Mouse (Mus musculus) cortical plate, adult 2 months (tissue): Measurements from ENCODE around the gene Fbxw15.

Experiments
- CTCF ChIP-seq: fragments of 200-500 bp; IDR thresholded peaks from 2 replicates; pipeline ENCODE4 v1.5.1; 2011; ENCODE audit warnings: mild to moderate bottlenecking, control low read depth, low read length; ENCODE audit not compliant: insufficient read depth; ENCODE audit errors: extremely low read depth
- POLR2A ChIP-seq: fragments of 200-500 bp; IDR thresholded peaks from 2 replicates; pipeline ENCODE4 v1.6.1; 2011; ENCODE audit warnings: mild to moderate bottlenecking, low read length, control low read depth; ENCODE audit not compliant: insufficient read depth; ENCODE audit errors: extremely low read depth

GRCm38 (mm10) chr9:109565546-109565945, 2.5 kb downstream of the Fbxw15 start:
- TF ChIP-seq CTCF (no peak), POLR2A (no peak)
